ENCODE assay signal across 8 mouse cellular contexts in the genomic region with DNA sequence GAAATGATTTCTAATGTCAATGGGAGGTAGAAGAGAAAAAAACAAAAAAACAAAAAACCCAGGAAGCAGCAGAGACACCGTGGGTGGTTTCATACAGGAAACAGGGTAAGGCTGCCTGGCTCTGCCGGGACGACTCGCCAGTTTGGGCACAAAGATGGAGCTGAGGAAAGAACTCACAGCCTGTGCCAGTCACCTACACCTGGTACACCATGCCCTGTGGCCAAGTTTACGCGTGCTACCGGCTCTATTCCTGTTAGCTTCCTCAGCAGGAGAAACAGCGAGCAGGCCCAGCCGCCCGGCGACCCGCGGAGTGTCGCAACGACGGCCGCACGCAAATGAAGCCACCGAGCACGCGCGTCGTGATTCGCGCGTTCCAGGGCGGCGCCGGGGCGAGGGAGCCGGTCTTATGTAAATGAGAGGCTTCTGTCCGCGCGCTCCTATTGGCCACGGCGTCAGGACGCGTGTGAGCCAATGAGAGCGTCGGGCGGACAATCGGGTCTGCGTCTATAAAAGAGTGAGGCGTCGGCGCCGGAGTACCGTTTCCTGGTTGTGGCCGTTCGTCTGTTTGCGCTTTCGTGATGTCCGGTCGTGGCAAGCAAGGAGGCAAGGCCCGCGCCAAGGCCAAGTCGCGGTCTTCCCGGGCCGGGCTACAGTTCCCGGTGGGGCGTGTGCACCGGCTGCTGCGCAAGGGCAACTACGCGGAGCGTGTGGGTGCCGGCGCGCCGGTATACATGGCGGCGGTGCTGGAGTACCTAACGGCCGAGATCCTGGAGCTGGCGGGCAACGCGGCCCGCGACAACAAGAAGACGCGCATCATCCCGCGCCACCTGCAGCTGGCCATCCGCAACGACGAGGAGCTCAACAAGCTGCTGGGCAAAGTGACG. TPM values are rescaled to one million over a fixed set of nuclear protein-coding genes. Genes with fewer than 3 reads are reported as not detected.
DNase-seq lines count a peak whose midpoint lies in the region; ATAC-seq lines count a peak whose summit lies in the region.
"Not testable (repeated sequence)": the region's sequence is repeated elsewhere in the genome, so short reads cannot be mapped to it uniquely, and the experiment has no call there.

A gene (plus strand): TSS at position 495 of the 884 bp plus-strand sequence.

- H3K4me1 ChIP-seq in forebrain, embryonic 10.5 days, result peaks cover 65% of the 10 kb centered on the region
- peaks cover 6 to 39% of the 10 kb centered on the region in 2 experiments for H3K4me1 ChIP-seq in heart, embryonic 14.5 days (ENCODE audit: control insufficient read depth in 2 of 2, insufficient read depth in 2 of 2, low read length in 2 of 2)
- H3K4me1 ChIP-seq in liver, embryonic 12.5 days, result peaks cover 63% of the 10 kb centered on the region
- H3K4me1 ChIP-seq in stomach, embryonic 14.5 days (ENCODE audit: control insufficient read depth, insufficient read depth, low read length), result peaks cover 16% of the 10 kb centered on the region; the same call in 1 of the 2 replicates

- peak within 1 kb of the TSS; percentile 91 for H3K9ac ChIP-seq in heart, embryonic 14.5 days (ENCODE audit: low read length)
- H3K9ac ChIP-seq in liver, embryonic 12.5 days, result peak within 1 kb of the TSS; percentile 91
- peak within 1 kb of the TSS; percentile 78 for H3K9ac ChIP-seq in stomach, embryonic 14.5 days (replicated peaks; ENCODE audit: low read depth, low read length)

- peak; percentile 86 to 88 for DNase-seq in B cell, adult 2 months
- peak; percentile 91 for DNase-seq in brain, adult 2 months (ENCODE audit: low read depth, low spot score)
- peak; percentile 82 for DNase-seq in forebrain, embryonic 10.5 days (ENCODE audit: extremely low spot score, low spot score)
- DNase-seq in kidney, postnatal 14 days, result peak; percentile 90
- DNase-seq in naive thymus-derived CD4-positive, alpha-beta T cell, adult 2 months (ENCODE audit: low read depth), result peak; percentile 90

- not testable (repeated sequence) for H3K36me3 ChIP-seq in forebrain, embryonic 10.5 days (replicated peaks); heart, embryonic 14.5 days (ENCODE audit: control insufficient read depth, insufficient read depth, low read length); liver, embryonic 12.5 days; stomach, embryonic 14.5 days (ENCODE audit: control insufficient read depth, insufficient read depth, low read length)

- not testable (repeated sequence) for H3K9me3 ChIP-seq in forebrain, embryonic 10.5 days; heart, embryonic 14.5 days (ENCODE audit: control insufficient read depth, low read length); liver, embryonic 12.5 days (replicated peaks); stomach, embryonic 14.5 days (ENCODE audit: control insufficient read depth, low read depth, low read length)

- H3K27ac ChIP-seq in forebrain, embryonic 10.5 days, result peak within 1 kb of the TSS; percentile 99
- H3K27ac ChIP-seq in heart, embryonic 14.5 days (replicated peaks in 1 of 2; ENCODE audit: control insufficient read depth in 1 of 2, insufficient read depth in 1 of 2, low read depth in 2 of 2, low read length in 2 of 2), result peak within 1 kb of the TSS; percentile 98
- H3K27ac ChIP-seq in liver, embryonic 12.5 days, result peak within 1 kb of the TSS; percentile 99
- peak within 1 kb of the TSS; percentile 98 for H3K27ac ChIP-seq in stomach, embryonic 14.5 days (ENCODE audit: low read length)

- H3K27me3 ChIP-seq in forebrain, embryonic 10.5 days (ENCODE audit: poor library complexity, severe bottlenecking); heart, embryonic 14.5 days (ENCODE audit: control insufficient read depth, insufficient read depth, low read length); liver, embryonic 12.5 days (replicated peaks); stomach, embryonic 14.5 days (ENCODE audit: control insufficient read depth, insufficient read depth, low read length): not testable (repeated sequence)

- peak within 1 kb of the TSS; percentile 60 for H3K4me3 ChIP-seq in forebrain, embryonic 10.5 days
- H3K4me3 ChIP-seq in heart, embryonic 14.5 days (ENCODE audit: control insufficient read depth in 1 of 2, insufficient read depth in 1 of 2, low read depth in 1 of 2, low read length in 2 of 2), result peak within 1 kb of the TSS; percentile 48 to 67
- peak within 1 kb of the TSS; percentile 65 for H3K4me3 ChIP-seq in liver, embryonic 12.5 days
- H3K4me3 ChIP-seq in stomach, embryonic 14.5 days (ENCODE audit: low read depth, low read length), result peak within 1 kb of the TSS; percentile 43

- H3K4me2 ChIP-seq in heart, embryonic 14.5 days (ENCODE audit: low read length), result peak within 1 kb of the TSS; percentile 74
- peak within 1 kb of the TSS; percentile 81 for H3K4me2 ChIP-seq in liver, embryonic 12.5 days
- peak within 1 kb of the TSS; percentile 60 for H3K4me2 ChIP-seq in stomach, embryonic 14.5 days (replicated peaks; ENCODE audit: low read depth, low read length)

- peak; percentile 88 for ATAC-seq in heart, embryonic 14.5 days (ENCODE audit: insufficient number of reproducible peaks, insufficient read depth, low FRiP score, low read depth)
- peak; percentile 76 for ATAC-seq in liver, embryonic 12.5 days
- peak; percentile 90 for ATAC-seq in stomach, embryonic 14.5 days (ENCODE audit: insufficient number of reproducible peaks, insufficient read depth, low FRiP score, low read depth)

- under 1% methylated on average over 42 of the region's 88 CpGs for WGBS in forebrain, embryonic 10.5 days
- under 1% methylated on average over 27 of the region's 88 CpGs for WGBS in heart, embryonic 14.5 days
- under 1% methylated on average over 44 of the region's 88 CpGs for WGBS in liver, embryonic 12.5 days (ENCODE audit: insufficient replicate concordance)
- WGBS in stomach, embryonic 14.5 days, result under 1% methylated on average over 21 of the region's 88 CpGs

RNA-seq across cellular contexts. Expression of the gene that starts here (rescaled TPM):
- 8.1 and 16.6 TPM in 2 replicates for polyA plus RNA-seq in forebrain, embryonic 10.5 days (2016; fragmentation: Nextera tagmentation; extraction: Ambion mirVana)
- polyA plus RNA-seq in heart, embryonic 14.5 days (2014; fragmentation: Nextera tagmentation; extraction: Ambion mirVana), result 22.5 and 26.3 TPM in 2 replicates
- polyA plus RNA-seq in liver, embryonic 12.5 days (2016; fragmentation: Nextera tagmentation; extraction: Ambion mirVana), result 23.9 and 29.2 TPM in 2 replicates
- 12.3 and 17.2 TPM in 2 replicates for polyA plus RNA-seq in stomach, embryonic 14.5 days (2014; fragmentation: Nextera tagmentation; extraction: Ambion mirVana)

Comparison
In these comparisons a context has a peak if more than half of its experiments do, and no peak if none do; other contexts are left out.
1. Peak in every context shown above with its lines: DNase-seq, ATAC-seq, H3K4me3 ChIP-seq and H3K27ac ChIP-seq.